Mouse (Mus musculus) embryonic facial prominence, embryonic 12.5 days (tissue): ENCODE results near the gene Bfsp2. TPM values are rescaled to one million over a fixed set of nuclear protein-coding genes. Genes with fewer than 3 reads are reported as not detected.

Experiments used
- ATAC-seq: fragments of 200-750 bp; cut with Nextera tagmentation; 2 replicates; pipeline ENCODE4 v1.8.0; 2017; ENCODE audit not compliant: insufficient number of reproducible peaks, insufficient read depth, low FRiP score, low TSS enrichment
- H3K27ac ChIP-seq: fragments of 300-500 bp; sonication (generic); 2 replicates; pipeline ENCODE4 v1.5.1; 2016; ENCODE audit warnings: mild to moderate bottlenecking
- H3K27me3 ChIP-seq: fragments of 300-500 bp; sonication (generic); 2 replicates; pipeline ENCODE4 v1.6.1; 2016; ENCODE audit warnings: mild to moderate bottlenecking, moderate library complexity
- H3K36me3 ChIP-seq: fragments of 300-500 bp; sonication (generic); 2 replicates; pipeline ENCODE4 v1.6.1; 2016; ENCODE audit warnings: mild to moderate bottlenecking
- H3K4me1 ChIP-seq: fragments of 300-500 bp; sonication (generic); 2 replicates; pipeline ENCODE4 v1.6.1; 2016
- H3K4me2 ChIP-seq: fragments of 300-500 bp; sonication (generic); replicated peaks from 2 replicates; pipeline ENCODE4 v1.6.1; 2016; ENCODE audit warnings: mild to moderate bottlenecking, moderate library complexity
- H3K4me3 ChIP-seq: fragments of 300-500 bp; sonication (generic); 2 replicates; pipeline ENCODE4 v1.5.1; 2016; ENCODE audit warnings: mild to moderate bottlenecking
- H3K9ac ChIP-seq: fragments of 300-500 bp; sonication (generic); 2 replicates; pipeline ENCODE4 v1.6.1; 2016; ENCODE audit warnings: mild to moderate bottlenecking, moderate library complexity
- H3K9me3 ChIP-seq: fragments of 300-500 bp; sonication (generic); 2 replicates; pipeline ENCODE4 v1.6.1; 2016; ENCODE audit warnings: mild to moderate bottlenecking, moderate library complexity
- WGBS: fragments of 180-500 bp; shearing (Covaris S2); methylation state at CpG from one replicate; pipeline ENCODE4 v1.1.7; 2016; 5-methylcytosine and 5-hydroxymethylcytosine counted together
- polyA plus RNA-seq: library from polyadenylated mRNA; unstranded; fragments of >200 nt; fragmentation: Nextera tagmentation; extraction: Ambion mirVana; gene quantifications from 2 replicates; pipeline ENCODE4 v1.2.1, GENCODE M21; 2016

Gene Bfsp2
- 1.8 and 3.1 TPM in 2 replicates for polyA plus RNA-seq

- Histone ChIP-seq H3K9ac (no peak within 1 kb of the TSS), H3K4me2 (no peak within 1 kb of the TSS), H3K36me3 (no peaks in the 10 kb centered on the region), H3K27me3 (no peaks in the 10 kb centered on the region), H3K4me3 (no peak within 1 kb of the TSS), H3K9me3 (no peaks in the 10 kb centered on the region), H3K4me1 (peaks cover 12% of the 10 kb centered on the region; the same call in 1 of the 2 replicates), H3K27ac (no peak within 1 kb of the TSS)
- peak; percentile 49; the same call in 1 of the 2 replicates for ATAC-seq
- WGBS: 77% methylated on average over 9 of the region's 9 CpGs
Observed at GRCm38 (mm10) chr9:103480044-103480576, at the start of gene Bfsp2. Gene Bfsp2, minus strand, starts transcription at chr9:103480420.

DNA sequence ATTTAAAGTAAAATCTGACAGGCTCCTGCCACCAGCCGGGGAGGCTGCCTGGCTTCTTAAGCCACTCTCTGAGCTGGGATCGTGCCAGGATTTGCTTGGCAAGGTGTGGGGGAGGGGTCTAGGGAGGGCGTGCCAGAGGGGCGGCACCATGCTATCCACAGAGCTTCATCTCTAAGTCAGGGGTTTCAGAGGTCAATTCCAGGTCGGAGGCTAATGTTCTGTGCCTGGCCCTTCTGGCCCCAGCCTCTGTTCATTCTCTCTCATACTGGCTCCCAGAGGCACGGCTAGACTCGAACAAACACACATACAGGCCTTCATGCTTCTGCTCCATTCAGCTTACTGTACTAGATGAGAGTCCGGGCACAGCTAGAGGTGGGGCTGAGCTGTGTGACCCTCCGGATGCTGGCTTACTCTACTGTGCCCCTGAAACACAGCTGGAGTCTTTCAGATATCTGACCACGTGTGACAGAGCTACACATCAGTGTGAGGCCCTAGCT lies 44.9 kb upstream of the Bfsp2 start:
- Histone ChIP-seq H3K4me1 (peaks cover 19% of the 10 kb centered on the region), H3K4me2 (no peak overlapping the region), H3K27ac (no peak overlapping the region), H3K4me3 (no peak overlapping the region), H3K36me3 (no peaks in the 10 kb centered on the region), H3K9ac (no peak overlapping the region), H3K27me3 (no peaks in the 10 kb centered on the region), H3K9me3 (no peaks in the 10 kb centered on the region)
- 15% methylated on average over 10 of the region's 10 CpGs for WGBS
- peak; percentile 12; the same call in 1 of the 2 replicates for ATAC-seq

DNA sequence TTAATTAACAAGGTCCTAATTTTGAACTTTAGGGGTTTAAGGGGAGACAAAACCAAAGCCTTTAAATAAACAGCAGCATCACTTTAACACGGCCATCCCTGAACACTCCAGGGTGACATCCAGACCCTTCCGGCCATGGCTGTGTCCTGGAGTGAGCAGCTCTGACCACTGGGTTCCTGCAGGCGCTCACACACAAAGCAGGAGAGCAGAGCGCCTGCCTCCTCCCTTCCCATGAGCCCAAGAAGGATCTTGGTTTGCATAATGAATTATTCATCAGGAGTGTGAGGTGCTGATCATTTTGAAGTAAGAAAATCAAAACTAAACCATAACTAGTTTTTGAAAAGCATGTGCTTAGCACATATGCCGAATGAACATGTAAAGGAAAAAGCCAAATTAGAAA lies 44.4 kb upstream of the Bfsp2 start:
- 21% methylated on average over 5 of the region's 5 CpGs for WGBS
- Histone ChIP-seq H3K36me3 (no peaks in the 10 kb centered on the region), H3K9ac (no peak overlapping the region), H3K4me2 (no peak overlapping the region), H3K4me3 (no peak overlapping the region), H3K27me3 (no peaks in the 10 kb centered on the region), H3K4me1 (peaks cover 19% of the 10 kb centered on the region), H3K27ac (no peak overlapping the region), H3K9me3 (no peaks in the 10 kb centered on the region)
- no peak for ATAC-seq

GRCm38 (mm10) chr9:103523742-103524403 lies 43.7 kb upstream of the Bfsp2 start:
- no peak overlapping the region for H3K27ac ChIP-seq
- H3K4me1 ChIP-seq: peaks cover 19% of the 10 kb centered on the region

GRCm38 (mm10) chr9:103523008-103523407 lies 42.8 kb upstream of the Bfsp2 start:
- Histone ChIP-seq H3K4me2 (no peak overlapping the region), H3K9me3 (no peaks in the 10 kb centered on the region), H3K27ac (no peak overlapping the region), H3K36me3 (no peaks in the 10 kb centered on the region), H3K4me1 (peaks cover 19% of the 10 kb centered on the region), H3K9ac (no peak overlapping the region), H3K27me3 (no peaks in the 10 kb centered on the region), H3K4me3 (no peak overlapping the region)
- 70% methylated on average over 6 of the region's 6 CpGs for WGBS
- no peak for ATAC-seq

More at GRCm38 (mm10) chr9:103523742-103524403, 43.7 kb upstream of the Bfsp2 start:
- Histone ChIP-seq H3K27me3 (no peaks in the 10 kb centered on the region), H3K36me3 (no peaks in the 10 kb centered on the region), H3K4me3 (no peak overlapping the region), H3K9ac (no peak overlapping the region), H3K4me2 (no peak overlapping the region), H3K9me3 (no peaks in the 10 kb centered on the region)
- WGBS: 57% methylated on average over 7 of the region's 7 CpGs
- no peak for ATAC-seq

GRCm38 (mm10) chr9:103513884-103514283 lies 33.7 kb upstream of the Bfsp2 start:
- no peak for ATAC-seq
- no peak overlapping the region for H3K4me3 ChIP-seq
- H3K4me2 ChIP-seq: no peak overlapping the region
- H3K4me1 ChIP-seq: no peaks in the 10 kb centered on the region
- no peak overlapping the region for H3K9ac ChIP-seq
- H3K27ac ChIP-seq: no peak overlapping the region
- no peaks in the 10 kb centered on the region for H3K36me3 ChIP-seq
- H3K9me3 ChIP-seq: no peaks in the 10 kb centered on the region
- H3K27me3 ChIP-seq: no peaks in the 10 kb centered on the region
- 68% methylated on average over 2 of the region's 2 CpGs for WGBS

DNA sequence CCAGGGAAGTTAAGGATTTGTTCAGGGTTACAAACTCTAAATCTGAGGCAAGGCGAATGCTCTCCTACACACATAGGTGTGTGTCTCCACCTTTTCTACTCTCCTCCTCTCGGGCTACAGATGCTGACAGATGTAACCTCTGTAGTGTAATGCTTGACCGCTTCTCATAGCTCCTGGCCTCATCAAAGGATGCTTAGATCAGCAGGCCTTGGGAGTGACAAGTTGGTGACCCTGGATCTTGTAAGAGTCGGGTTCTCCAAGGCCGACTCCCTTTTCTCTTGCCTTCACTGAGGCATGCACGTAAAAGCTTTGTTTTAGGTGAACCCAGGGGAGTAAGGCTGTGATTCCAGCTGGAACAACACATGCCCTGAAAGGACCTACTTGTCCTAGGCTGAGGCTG lies 32.0 kb upstream of the Bfsp2 start:
- Histone ChIP-seq H3K9me3 (no peaks in the 10 kb centered on the region), H3K9ac (no peak overlapping the region), H3K27ac (no peak overlapping the region), H3K4me1 (no peaks in the 10 kb centered on the region), H3K4me2 (no peak overlapping the region), H3K27me3 (no peaks in the 10 kb centered on the region), H3K4me3 (no peak overlapping the region), H3K36me3 (no peaks in the 10 kb centered on the region)
- ATAC-seq: no peak
- 80% methylated on average over 6 of the region's 6 CpGs for WGBS

DNA sequence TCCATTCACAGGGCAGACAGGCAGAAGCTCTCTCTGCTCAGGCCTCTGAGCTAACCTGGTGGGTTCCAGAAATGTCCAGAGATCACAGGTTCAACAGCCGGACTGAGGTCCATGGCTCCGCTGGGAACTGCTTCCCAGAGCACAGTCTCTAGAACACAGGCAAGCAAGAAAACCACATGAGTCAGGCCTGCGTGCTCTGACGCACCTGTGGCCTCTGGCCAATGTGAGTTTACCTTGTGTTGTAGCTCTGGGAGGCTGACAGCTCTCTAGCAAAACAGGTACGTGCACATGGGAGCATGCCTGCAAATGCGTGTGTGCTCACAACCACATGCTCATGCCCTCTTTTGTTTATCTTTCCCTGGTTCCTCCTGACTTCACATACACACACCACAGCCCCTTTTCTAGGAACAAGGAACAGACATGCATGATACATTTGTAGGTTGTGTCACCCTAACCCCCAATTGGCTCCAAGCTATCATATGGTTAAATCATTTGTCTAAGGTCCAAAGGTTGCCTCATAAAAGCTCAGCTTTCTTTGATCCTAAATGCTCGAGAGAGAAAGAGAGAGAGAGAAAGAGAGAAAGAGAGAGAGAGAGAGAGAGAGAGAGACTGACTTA lies 26.9 kb upstream of the Bfsp2 start:
- ATAC-seq: 0 out of 2 replicates have a peak, but pooled peaks have one; percentile 36
- Histone ChIP-seq H3K9me3 (no peaks in the 10 kb centered on the region), H3K36me3 (no peaks in the 10 kb centered on the region), H3K4me2 (no peak overlapping the region), H3K4me1 (peaks cover 16% of the 10 kb centered on the region; the same call in 1 of the 2 replicates), H3K27ac (no peak overlapping the region), H3K27me3 (no peaks in the 10 kb centered on the region), H3K4me3 (no peak overlapping the region), H3K9ac (no peak overlapping the region)
- 75% methylated on average over 7 of the region's 7 CpGs for WGBS

DNA sequence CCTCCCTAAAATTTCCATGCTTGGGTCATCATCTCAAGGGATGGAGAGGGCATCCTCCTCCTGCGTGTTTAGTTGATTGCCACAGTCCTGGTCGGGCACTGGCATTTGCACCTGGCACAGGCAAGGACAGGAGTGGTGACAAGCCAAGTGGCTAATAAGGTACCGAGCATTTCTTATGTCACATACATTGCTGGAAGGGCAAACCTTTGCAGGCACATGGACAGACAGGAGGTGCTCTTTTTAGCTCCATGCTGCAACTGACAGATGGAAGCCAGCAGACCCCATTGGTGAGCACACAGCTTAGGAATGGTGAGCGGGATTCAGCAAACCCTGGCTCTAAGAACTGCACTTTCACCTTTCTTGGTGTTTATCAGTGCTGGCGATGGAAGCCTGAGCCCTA lies 24.8 kb upstream of the Bfsp2 start:
- no peaks in the 10 kb centered on the region for H3K27me3 ChIP-seq
- no peak for ATAC-seq
- no peak overlapping the region for H3K27ac ChIP-seq
- no peaks in the 10 kb centered on the region for H3K9me3 ChIP-seq
- H3K4me1 ChIP-seq: peaks cover 22% of the 10 kb centered on the region; the same call in 1 of the 2 replicates
- no peaks in the 10 kb centered on the region for H3K36me3 ChIP-seq
- H3K9ac ChIP-seq: no peak overlapping the region
- H3K4me2 ChIP-seq: no peak overlapping the region
- WGBS: 89% methylated on average over 5 of the region's 5 CpGs
- no peak overlapping the region for H3K4me3 ChIP-seq

GRCm38 (mm10) chr9:103504646-103505045 lies 24.4 kb upstream of the Bfsp2 start:
- H3K4me1 ChIP-seq: peaks cover 22% of the 10 kb centered on the region; the same call in 1 of the 2 replicates
- ATAC-seq: no peak
- no peaks in the 10 kb centered on the region for H3K27me3 ChIP-seq
- WGBS: 73% methylated on average over 1 of the region's 1 CpGs
- H3K9me3 ChIP-seq: no peaks in the 10 kb centered on the region
- H3K36me3 ChIP-seq: no peaks in the 10 kb centered on the region
- H3K27ac ChIP-seq: no peak overlapping the region
- H3K4me3 ChIP-seq: no peak overlapping the region
- H3K9ac ChIP-seq: no peak overlapping the region
- H3K4me2 ChIP-seq: no peak overlapping the region

DNA sequence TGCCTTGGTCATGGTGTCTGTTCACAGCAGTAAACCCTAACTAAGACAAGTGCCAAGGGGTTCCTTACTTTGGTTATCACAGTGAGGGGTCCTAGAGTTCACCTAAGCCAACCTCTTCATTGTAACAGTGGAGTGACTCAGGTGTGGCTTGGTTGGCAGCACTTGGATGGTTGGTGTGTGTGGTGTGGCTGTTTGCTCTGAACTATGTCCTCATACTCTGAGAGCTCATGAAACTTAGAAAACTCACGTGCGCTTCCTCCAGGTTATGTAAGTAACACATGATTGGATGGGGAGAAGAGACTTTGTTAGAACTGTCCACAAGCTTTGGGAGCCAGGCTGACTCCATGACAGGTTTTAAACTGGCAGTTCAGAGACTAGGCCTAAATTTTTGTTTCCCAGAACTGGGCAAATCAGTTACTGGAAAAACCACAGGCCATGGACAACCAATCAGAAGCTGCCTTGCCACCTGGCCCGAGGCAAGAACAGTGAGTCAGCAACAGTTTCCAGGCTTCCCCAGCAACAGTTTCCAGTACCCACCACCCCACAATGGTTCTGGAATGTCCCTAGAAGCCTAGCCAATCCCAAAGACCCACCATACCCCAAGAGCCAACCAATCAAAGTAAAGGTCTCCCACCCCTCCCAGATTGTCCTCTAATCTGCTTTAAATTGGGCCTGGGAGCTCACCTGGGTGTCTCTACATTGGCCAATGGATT lies 23.5 kb upstream of the Bfsp2 start:
- ATAC-seq: no peak
- H3K4me1 ChIP-seq: peaks cover 22% of the 10 kb centered on the region; the same call in 1 of the 2 replicates
- no peak overlapping the region for H3K27ac ChIP-seq
- no peak overlapping the region for H3K4me3 ChIP-seq
- no peak overlapping the region for H3K9ac ChIP-seq
- H3K4me2 ChIP-seq: no peak overlapping the region
- 0 out of 2 replicates have a peak, but pooled peaks cover 5% of the 10 kb centered on the region for H3K36me3 ChIP-seq
- no peaks in the 10 kb centered on the region for H3K9me3 ChIP-seq
- 87% methylated on average over 3 of the region's 3 CpGs for WGBS
- H3K27me3 ChIP-seq: no peaks in the 10 kb centered on the region
